Mouse (Mus musculus) embryonic facial prominence, embryonic 11.5 days (tissue): ENCODE results near the gene Micu1. TPM values are rescaled to one million over a fixed set of nuclear protein-coding genes. Genes with fewer than 3 reads are reported as not detected.
A peak's percentile ranks its signal among the peaks of the same experiment; 100 is the strongest.

ENCODE experiments used
- ATAC-seq: fragments of 200-750 bp; cut with Nextera tagmentation; replicated peaks from 2 replicates; pipeline ENCODE4 v1.8.0; 2017; ENCODE audit warnings: low read depth; ENCODE audit not compliant: insufficient number of reproducible peaks, low FRiP score, low TSS enrichment
- DNase-seq: peaks from one replicate; pipeline ENCODE4 v3.0.0-alpha.2; 2015; ENCODE audit warnings: low spot score
- H3K27ac ChIP-seq: fragments of 300-500 bp; sonication (generic); replicated peaks from 2 replicates; pipeline ENCODE4 v1.5.1; 2014; ENCODE audit warnings: mild to moderate bottlenecking, low read depth, low read length, control low read depth
- H3K27me3 ChIP-seq: fragments of 300-500 bp; sonication (generic); 2 replicates; pipeline ENCODE4 v1.6.1; 2014; ENCODE audit warnings: mild to moderate bottlenecking, low read length, moderate library complexity, mixed read lengths; ENCODE audit not compliant: control insufficient read depth, insufficient read depth
- H3K36me3 ChIP-seq: fragments of 300-500 bp; sonication (generic); replicated peaks from 2 replicates; pipeline ENCODE4 v1.6.1; 2014; ENCODE audit warnings: low read depth, mild to moderate bottlenecking, low read length, moderate library complexity, mixed read lengths; ENCODE audit not compliant: control insufficient read depth, insufficient read depth
- H3K4me1 ChIP-seq: fragments of 300-500 bp; sonication (generic); 2 replicates; pipeline ENCODE4 v1.6.1; 2014; ENCODE audit warnings: low read length, mixed read lengths; ENCODE audit not compliant: control insufficient read depth, insufficient read depth
- H3K4me2 ChIP-seq: fragments of 300-500 bp; sonication (generic); 2 replicates; pipeline ENCODE4 v1.6.1; 2014; ENCODE audit warnings: low read depth, mild to moderate bottlenecking, control low read depth, low read length, moderate library complexity
- H3K4me3 ChIP-seq: fragments of 300-500 bp; sonication (generic); 2 replicates; pipeline ENCODE4 v1.5.1; 2014; ENCODE audit warnings: low read depth, low read length, control low read depth
- H3K9ac ChIP-seq: fragments of 300-500 bp; sonication (generic); replicated peaks from 2 replicates; pipeline ENCODE4 v1.6.1; 2014; ENCODE audit warnings: mild to moderate bottlenecking, control low read depth, low read length
- H3K9me3 ChIP-seq: fragments of 300-500 bp; sonication (generic); replicated peaks from 2 replicates; pipeline ENCODE4 v1.6.1; 2016; ENCODE audit warnings: mild to moderate bottlenecking, low read length, inconsistent platforms, mixed read lengths; ENCODE audit not compliant: control insufficient read depth
- WGBS: fragments of 180-500 bp; shearing (Covaris S2); extraction: QIAGEN DNeasy Blood & Tissue Kit; methylation state at CpG from one replicate; pipeline ENCODE4 v1.1.7; 2014; 5-methylcytosine and 5-hydroxymethylcytosine counted together
- polyA plus RNA-seq: library from polyadenylated mRNA; unstranded; fragments of >200 nt; fragmentation: Nextera tagmentation; extraction: Ambion mirVana; gene quantifications from 2 replicates; pipeline ENCODE4 v1.2.1, GENCODE M21; 2014

Gene Micu1
- polyA plus RNA-seq, 1 experiment from 2014 or later = 52.6 TPM

GRCm38 (mm10) chr10:59792575-59793176 is 90.4 kb downstream of the Micu1 start:
- 91% methylated on average over 9 of the region's 9 CpGs for whole genome bisulfite sequencing
- H3K36me3 ChIP-seq = no peaks in the 10 kb centered on the region

DNA sequence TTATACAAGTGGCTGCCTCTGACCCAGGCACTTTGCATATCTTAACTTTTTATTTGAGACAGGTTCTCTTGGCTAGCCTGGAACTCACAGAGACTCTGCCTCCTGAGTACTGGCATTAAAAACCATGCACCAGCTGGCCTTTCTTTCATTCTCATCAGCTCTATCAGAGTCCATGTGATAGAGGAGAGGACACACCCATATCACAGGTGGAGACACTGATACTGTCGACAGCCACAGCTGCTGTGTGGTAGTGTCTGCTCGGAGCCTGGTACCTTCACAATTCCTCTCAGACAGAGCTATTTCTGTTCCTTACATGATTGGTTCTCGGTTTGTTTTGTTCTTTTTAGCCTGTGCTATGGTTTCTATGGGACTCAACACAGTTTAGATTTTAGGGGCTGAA is 91.2 kb downstream of the Micu1 start:
- Histone ChIP-seq H3K4me2 (no peak overlapping the region), H3K4me3 (no peak overlapping the region), H3K27me3 (no peaks in the 10 kb centered on the region), H3K36me3 (no peaks in the 10 kb centered on the region), H3K9ac (no peak overlapping the region), H3K4me1 (no peaks in the 10 kb centered on the region), H3K27ac (no peak overlapping the region), H3K9me3 (no peaks in the 10 kb centered on the region)
- ATAC-seq = no peak
- no peak for DNase-seq
- 80% methylated on average over 3 of the region's 3 CpGs for WGBS

More at GRCm38 (mm10) chr10:59792575-59793176, 90.4 kb downstream of the Micu1 start:
- Histone ChIP-seq H3K9ac (no peak overlapping the region), H3K4me2 (no peak overlapping the region), H3K27me3 (no peaks in the 10 kb centered on the region), H3K9me3 (no peaks in the 10 kb centered on the region), H3K4me3 (no peak overlapping the region), H3K4me1 (no peaks in the 10 kb centered on the region), H3K27ac (no peak overlapping the region)
- no peak for DNase-seq
- ATAC-seq = no peak

GRCm38 (mm10) chr10:59795085-59795484 is 92.8 kb downstream of the Micu1 start:
- no peaks in the 10 kb centered on the region for H3K27me3 ChIP-seq
- DNase-seq = no peak
- ATAC-seq = no peak
- H3K4me2 ChIP-seq = no peak overlapping the region
- H3K36me3 ChIP-seq = no peaks in the 10 kb centered on the region
- no peak overlapping the region for H3K4me3 ChIP-seq
- 82% methylated on average over 7 of the region's 7 CpGs for WGBS
- no peak overlapping the region for H3K27ac ChIP-seq
- no peaks in the 10 kb centered on the region for H3K4me1 ChIP-seq
- H3K9me3 ChIP-seq = no peaks in the 10 kb centered on the region
- no peak overlapping the region for H3K9ac ChIP-seq

DNA sequence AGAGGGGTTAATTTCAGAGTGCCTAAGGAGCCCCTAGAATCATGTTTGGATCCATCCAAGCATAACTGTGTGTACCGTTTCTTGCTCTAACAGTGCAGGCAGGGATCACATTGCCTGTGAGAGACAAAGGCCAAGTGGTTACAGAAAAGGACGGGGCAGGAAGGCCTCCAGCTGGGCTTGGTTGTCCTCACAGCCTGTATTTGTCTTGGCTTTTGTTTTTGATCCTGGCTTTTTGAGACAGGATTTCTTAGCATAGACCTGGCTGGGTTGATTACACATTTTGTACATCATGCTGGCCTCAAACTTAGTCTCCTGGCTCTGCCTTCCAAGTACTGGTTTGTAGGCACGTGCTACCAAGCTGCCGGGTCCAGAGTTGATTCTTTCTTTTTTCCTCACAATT is 93.6 kb downstream of the Micu1 start:
- no peak for DNase-seq
- H3K27me3 ChIP-seq = no peaks in the 10 kb centered on the region
- 68% methylated on average over 4 of the region's 4 CpGs for WGBS
- H3K4me2 ChIP-seq = no peak overlapping the region
- H3K36me3 ChIP-seq = no peaks in the 10 kb centered on the region
- H3K9me3 ChIP-seq = no peaks in the 10 kb centered on the region
- H3K4me1 ChIP-seq = no peaks in the 10 kb centered on the region
- no peak overlapping the region for H3K9ac ChIP-seq
- H3K27ac ChIP-seq = no peak overlapping the region
- H3K4me3 ChIP-seq = no peak overlapping the region
- ATAC-seq = no peak

DNA sequence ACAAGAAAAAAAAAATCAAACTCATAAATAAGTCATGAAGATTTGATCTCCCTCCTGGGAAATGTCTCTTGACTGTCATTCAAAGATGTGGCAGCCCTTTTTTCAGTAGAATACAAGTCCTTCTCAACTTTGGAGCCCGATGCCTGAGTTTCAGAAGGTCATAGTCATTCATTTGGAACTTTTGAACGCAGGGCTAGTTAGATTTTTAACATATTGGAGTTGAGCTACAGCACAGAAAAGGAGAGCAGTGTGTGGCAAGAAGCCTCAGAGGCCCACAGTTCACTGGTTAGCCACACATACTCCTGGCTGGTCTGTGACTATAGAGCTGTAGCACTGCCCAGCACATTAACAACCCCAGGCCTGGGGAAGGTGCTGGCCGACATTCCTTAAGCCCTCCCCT is 96.1 kb downstream of the Micu1 start:
- 80% methylated on average over 3 of the region's 3 CpGs for WGBS
- Histone ChIP-seq H3K4me3 (no peak overlapping the region), H3K27ac (no peak overlapping the region), H3K9me3 (no peaks in the 10 kb centered on the region), H3K4me1 (no peaks in the 10 kb centered on the region), H3K36me3 (no peaks in the 10 kb centered on the region), H3K27me3 (no peaks in the 10 kb centered on the region), H3K9ac (no peak overlapping the region), H3K4me2 (no peak overlapping the region)
- DNase-seq (no peak), ATAC-seq (no peak)

GRCm38 (mm10) chr10:59799303-59800044 is 97.2 kb downstream of the Micu1 start:
- ATAC-seq = no peak
- no peak overlapping the region for H3K9ac ChIP-seq
- no peaks in the 10 kb centered on the region for H3K9me3 ChIP-seq
- no peak overlapping the region for H3K4me2 ChIP-seq
- DNase-seq = no peak
- no peaks in the 10 kb centered on the region for H3K36me3 ChIP-seq
- no peaks in the 10 kb centered on the region for H3K4me1 ChIP-seq
- WGBS = 63% methylated on average over 13 of the region's 13 CpGs
- no peak overlapping the region for H3K27ac ChIP-seq
- H3K27me3 ChIP-seq = no peaks in the 10 kb centered on the region
- H3K4me3 ChIP-seq = no peak overlapping the region

- H3K36me3 ChIP-seq = no peaks in the 10 kb centered on the region
- 37% methylated on average over 10 of the region's 10 CpGs for WGBS
- peak; percentile 19 for DNase-seq
- no peak overlapping the region for H3K4me2 ChIP-seq
- no peak overlapping the region for H3K27ac ChIP-seq
- no peak overlapping the region for H3K9ac ChIP-seq
- H3K9me3 ChIP-seq = no peaks in the 10 kb centered on the region
- no peak overlapping the region for H3K4me3 ChIP-seq
- H3K4me1 ChIP-seq = no peaks in the 10 kb centered on the region
- ATAC-seq = no peak
- H3K27me3 ChIP-seq = no peaks in the 10 kb centered on the region
Measured at GRCm38 (mm10) chr10:59800159-59800558, 97.9 kb downstream of the Micu1 start.

DNA sequence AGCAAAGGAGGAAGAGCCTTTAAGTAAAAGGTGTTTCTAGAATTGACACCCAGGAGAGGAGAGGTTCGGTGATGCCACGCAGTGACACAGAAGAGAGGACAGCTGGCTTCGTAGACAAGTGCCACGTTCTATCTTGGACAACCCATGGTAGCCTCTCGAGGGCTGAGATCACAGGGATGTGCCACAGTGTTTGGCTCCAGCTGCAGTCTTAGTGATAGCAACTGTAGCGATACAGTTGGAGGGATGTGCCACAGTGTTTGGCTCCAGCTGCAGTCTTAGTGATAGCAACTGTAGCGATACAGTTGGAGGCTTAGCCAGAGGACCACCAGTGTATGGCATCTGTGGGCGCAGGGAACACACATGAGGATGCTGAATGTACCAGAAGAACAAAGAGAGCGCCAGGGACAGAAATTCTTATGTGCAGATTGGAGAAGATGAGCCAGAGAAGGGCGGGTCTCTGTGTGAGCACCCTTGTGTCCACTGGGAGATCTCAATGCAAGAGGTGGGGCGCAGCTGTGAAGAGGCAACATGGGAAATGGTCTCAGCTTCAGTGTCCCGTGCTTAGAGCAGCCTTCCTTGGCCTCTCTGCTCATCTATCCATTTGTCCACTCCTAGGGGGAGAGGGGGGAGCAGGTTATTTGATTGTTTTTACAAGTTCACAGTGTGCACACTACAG is 98.7 kb downstream of the Micu1 start:
- H3K9me3 ChIP-seq = no peaks in the 10 kb centered on the region
- ATAC-seq (no peak), DNase-seq (no peak)
- H3K4me3 ChIP-seq = no peak overlapping the region
- no peaks in the 10 kb centered on the region for H3K27me3 ChIP-seq
- H3K36me3 ChIP-seq = no peaks in the 10 kb centered on the region
- no peak overlapping the region for H3K27ac ChIP-seq
- H3K4me2 ChIP-seq = no peak overlapping the region
- 93% methylated on average over 12 of the region's 12 CpGs for WGBS
- no peaks in the 10 kb centered on the region for H3K4me1 ChIP-seq
- H3K9ac ChIP-seq = no peak overlapping the region
